Mouse (Mus musculus) kidney, embryonic 14.5 days (tissue): ENCODE data around the gene Lcmt2. TPM values are rescaled to one million over a fixed set of nuclear protein-coding genes. Genes with fewer than 3 reads are reported as not detected.

Experiments used
- ATAC-seq: fragments of 200-750 bp; cut with Nextera tagmentation; 2 replicates; pipeline ENCODE4 v1.8.0; 2017; ENCODE audit warnings: moderate number of reproducible peaks, mild to moderate bottlenecking, moderate TSS enrichment, moderate library complexity; ENCODE audit not compliant: low FRiP score, low TSS enrichment
- H3K27ac ChIP-seq: fragments of 300-500 bp; sonication (generic); 2 replicates; pipeline ENCODE4 v1.5.1; 2014; ENCODE audit warnings: low read depth, mild to moderate bottlenecking, low read length, moderate library complexity, mixed read lengths
- H3K27me3 ChIP-seq: fragments of 300-500 bp; sonication (generic); 2 replicates; pipeline ENCODE4 v1.6.1; 2014; ENCODE audit warnings: mild to moderate bottlenecking, low read length; ENCODE audit not compliant: control insufficient read depth, insufficient read depth
- H3K36me3 ChIP-seq: fragments of 300-500 bp; sonication (generic); 2 replicates; pipeline ENCODE4 v1.6.1; 2014; ENCODE audit warnings: low read length, mixed read lengths; ENCODE audit not compliant: control insufficient read depth, insufficient read depth
- H3K4me1 ChIP-seq: fragments of 300-500 bp; sonication (generic); 2 replicates; pipeline ENCODE4 v1.6.1; 2014; ENCODE audit warnings: low read length, mixed read lengths; ENCODE audit not compliant: control insufficient read depth, insufficient read depth
- H3K4me2 ChIP-seq: fragments of 300-500 bp; sonication (generic); replicated peaks from 2 replicates; pipeline ENCODE4 v1.6.1; 2014; ENCODE audit warnings: low read depth, mild to moderate bottlenecking, low read length
- H3K4me3 ChIP-seq: fragments of 300-500 bp; sonication (generic); 2 replicates; pipeline ENCODE4 v1.5.1; 2014; ENCODE audit warnings: mild to moderate bottlenecking, low read length
- H3K9ac ChIP-seq: fragments of 300-500 bp; sonication (generic); 2 replicates; pipeline ENCODE4 v1.6.1; 2014; ENCODE audit warnings: low read depth, mild to moderate bottlenecking, low read length, moderate library complexity
- H3K9me3 ChIP-seq: fragments of 300-500 bp; sonication (generic); 2 replicates; pipeline ENCODE4 v1.6.1; 2016; ENCODE audit warnings: low read length; ENCODE audit not compliant: control insufficient read depth
- WGBS: fragments of 180-500 bp; shearing (Covaris S2); extraction: QIAGEN DNeasy Blood & Tissue Kit; methylation state at CpG from one replicate; pipeline ENCODE4 v1.1.7; 2014; 5-methylcytosine and 5-hydroxymethylcytosine counted together
- polyA plus RNA-seq: library from polyadenylated mRNA; unstranded; fragments of >200 nt; fragmentation: Nextera tagmentation; extraction: Ambion mirVana; gene quantifications from 2 replicates; pipeline ENCODE4 v1.2.1, GENCODE M21; 2014

Gene Lcmt2
- polyA plus RNA-seq, 1 experiment from 2014 or later, result 22.1 TPM

DNA sequence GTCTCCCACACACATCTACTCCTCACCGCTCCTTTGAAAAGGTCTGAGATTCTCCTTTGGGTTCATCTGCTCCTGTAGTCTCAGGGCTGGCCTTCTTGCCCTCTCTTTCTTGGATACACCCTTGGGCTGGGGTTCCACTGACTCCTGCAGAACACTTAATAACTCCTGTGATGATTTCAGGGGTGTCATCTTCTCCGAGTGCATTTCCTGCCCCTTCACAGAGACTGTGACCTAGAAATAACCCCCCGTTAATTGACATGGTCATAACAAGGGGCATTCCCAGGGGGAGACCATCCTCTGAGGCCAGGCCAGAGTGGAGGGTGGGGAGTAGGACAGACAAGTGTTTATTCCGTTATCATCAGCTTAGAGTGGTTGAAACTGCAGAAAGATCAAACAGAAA, 28.7 kb upstream of the Lcmt2 start:
- H3K4me2 ChIP-seq, result peak overlapping the region; percentile 70
- H3K9me3 ChIP-seq, result no peaks in the 10 kb centered on the region
- H3K27me3 ChIP-seq, result no peaks in the 10 kb centered on the region
- ATAC-seq, result no peak
- no peak overlapping the region for H3K27ac ChIP-seq
- H3K9ac ChIP-seq, result peak overlapping the region; percentile 74; the same call in 1 of the 2 replicates
- peak overlapping the region; percentile 65 for H3K4me3 ChIP-seq
- 39% methylated on average over 4 of the region's 4 CpGs for WGBS
- peaks cover 22% of the 10 kb centered on the region for H3K36me3 ChIP-seq
- peaks cover 19% of the 10 kb centered on the region for H3K4me1 ChIP-seq

DNA sequence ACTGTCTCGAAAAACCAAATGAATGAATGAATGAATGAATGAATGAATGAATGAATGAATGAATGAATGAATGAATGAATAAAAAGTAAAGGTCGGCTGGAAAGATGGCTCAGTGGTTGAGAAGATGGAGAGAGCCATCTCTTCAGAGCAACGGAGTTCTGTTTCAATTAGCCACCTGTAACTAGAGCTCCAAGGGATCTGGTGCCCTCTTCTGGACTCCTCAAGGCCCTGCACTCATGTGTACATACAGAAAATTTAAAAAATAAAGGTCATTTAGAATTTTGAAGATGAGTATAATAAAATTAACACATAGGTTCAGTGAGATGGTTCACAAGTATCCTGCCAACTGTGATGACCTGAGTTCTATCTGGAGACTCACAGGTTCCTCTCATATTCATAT, 12.6 kb upstream of the Lcmt2 start:
- Histone ChIP-seq H3K4me2 (no peak overlapping the region), H3K9ac (no peak overlapping the region), H3K27me3 (no peaks in the 10 kb centered on the region), H3K36me3 (peaks cover 25% of the 10 kb centered on the region), H3K4me3 (no peak overlapping the region), H3K9me3 (no peaks in the 10 kb centered on the region), H3K4me1 (no peaks in the 10 kb centered on the region), H3K27ac (no peak overlapping the region)
- ATAC-seq, result no peak
- WGBS, result 88% methylated on average over 3 of the region's 3 CpGs

DNA sequence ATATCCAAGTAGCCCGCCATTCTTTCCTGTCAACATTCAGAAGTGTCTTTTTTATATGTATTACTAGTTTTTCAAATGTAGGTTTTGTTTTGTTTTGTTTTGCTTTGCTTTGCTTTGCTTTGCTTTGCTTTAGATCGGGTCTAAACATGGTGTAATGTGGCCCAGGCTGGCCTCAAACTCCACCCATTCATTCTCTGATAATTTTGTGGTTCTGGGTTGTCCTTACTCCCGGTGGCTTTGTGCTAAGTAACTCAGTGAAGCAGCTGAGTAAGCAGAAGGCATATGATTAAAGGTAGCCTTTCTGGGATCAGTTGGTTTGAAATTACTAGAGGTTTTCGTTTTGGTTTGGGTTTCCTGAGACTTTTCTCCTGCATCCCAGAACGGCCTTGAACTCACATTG, 9.2 kb upstream of the Lcmt2 start:
- Histone ChIP-seq H3K27me3 (no peaks in the 10 kb centered on the region), H3K9me3 (no peaks in the 10 kb centered on the region), H3K4me3 (no peak overlapping the region), H3K4me2 (no peak overlapping the region), H3K27ac (no peak overlapping the region), H3K4me1 (no peaks in the 10 kb centered on the region), H3K36me3 (peaks cover 30% of the 10 kb centered on the region), H3K9ac (no peak overlapping the region)
- WGBS, result 94% methylated on average over 5 of the region's 5 CpGs
- no peak for ATAC-seq

DNA sequence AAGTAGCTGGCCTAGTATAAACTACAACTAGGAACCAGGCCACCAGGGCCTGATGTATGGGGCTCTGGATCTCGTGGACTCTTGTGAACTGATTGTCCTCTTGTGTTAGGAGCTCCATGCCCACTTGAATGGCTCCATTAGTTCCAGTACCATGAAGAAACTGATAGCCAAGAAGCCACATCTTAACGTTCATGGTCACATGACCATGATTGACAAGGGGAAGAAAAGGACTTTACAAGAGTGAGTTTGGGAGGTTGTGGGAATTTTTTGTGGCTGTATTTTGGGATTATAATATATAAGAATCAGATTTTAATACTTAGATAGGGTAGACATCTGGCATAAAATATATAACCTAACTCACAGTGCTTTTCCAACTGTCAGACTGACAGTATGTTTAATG, 2.0 kb upstream of the Lcmt2 start:
- H3K4me3 ChIP-seq, result no peak overlapping the region
- WGBS, result 74% methylated on average over 2 of the region's 2 CpGs
- no peak overlapping the region for H3K27ac ChIP-seq
- peaks cover 15% of the 10 kb centered on the region; the same call in 1 of the 2 replicates for H3K4me1 ChIP-seq
- H3K36me3 ChIP-seq, result peaks cover 31% of the 10 kb centered on the region
- no peaks in the 10 kb centered on the region for H3K27me3 ChIP-seq
- no peak overlapping the region for H3K9ac ChIP-seq
- H3K9me3 ChIP-seq, result peaks cover 10% of the 10 kb centered on the region
- ATAC-seq, result no peak
- no peak overlapping the region for H3K4me2 ChIP-seq

DNA sequence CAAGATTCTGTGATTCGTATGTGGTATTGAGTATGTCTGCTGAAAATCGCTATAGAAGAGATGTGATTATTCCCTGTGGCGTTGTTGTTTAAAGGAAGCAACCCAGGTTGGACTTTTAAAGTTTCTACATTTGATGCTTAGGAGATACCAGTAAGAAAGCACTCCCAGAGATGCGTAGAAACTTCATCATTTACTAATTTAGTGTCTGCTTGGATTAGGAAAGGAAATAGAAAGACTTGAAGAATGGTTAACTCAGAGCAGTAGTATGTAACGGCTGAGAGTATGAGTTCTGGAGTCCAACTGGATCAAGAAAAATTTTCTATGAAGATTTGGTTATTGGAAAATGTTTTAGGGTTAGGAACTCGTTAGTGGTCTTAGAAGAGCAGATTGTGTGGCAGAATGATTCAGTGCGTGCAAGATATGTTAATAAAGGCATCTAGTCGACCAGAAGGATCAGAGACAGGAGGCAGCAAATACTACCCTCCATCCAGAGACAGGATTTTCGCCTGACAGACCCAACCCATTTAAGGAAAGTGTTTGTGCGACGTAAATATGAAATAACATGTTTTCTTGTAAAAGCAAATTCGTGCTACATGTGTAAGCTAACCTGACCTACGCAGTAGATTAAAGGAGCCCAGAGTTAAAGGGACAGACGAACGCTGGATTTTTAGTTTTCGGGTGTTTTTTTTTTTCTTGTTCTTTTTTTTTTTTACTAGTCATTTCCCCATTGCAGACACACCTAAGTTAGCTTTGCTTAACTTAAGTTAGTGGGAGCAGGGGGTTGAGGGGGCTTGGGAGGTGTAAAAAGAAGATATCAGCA, 973 bp upstream of the Lcmt2 start:
- Histone ChIP-seq H3K4me3 (peak overlapping the region; percentile 65), H3K36me3 (peaks cover 27% of the 10 kb centered on the region), H3K4me2 (peak overlapping the region; percentile 80), H3K27ac (peak overlapping the region; percentile 98; the same call in 1 of the 2 replicates), H3K4me1 (peaks cover 15% of the 10 kb centered on the region; the same call in 1 of the 2 replicates), H3K9me3 (peaks cover 10% of the 10 kb centered on the region), H3K27me3 (no peaks in the 10 kb centered on the region), H3K9ac (peak overlapping the region; percentile 79)
- 73% methylated on average over 16 of the region's 16 CpGs for WGBS
- ATAC-seq, result no peak

DNA sequence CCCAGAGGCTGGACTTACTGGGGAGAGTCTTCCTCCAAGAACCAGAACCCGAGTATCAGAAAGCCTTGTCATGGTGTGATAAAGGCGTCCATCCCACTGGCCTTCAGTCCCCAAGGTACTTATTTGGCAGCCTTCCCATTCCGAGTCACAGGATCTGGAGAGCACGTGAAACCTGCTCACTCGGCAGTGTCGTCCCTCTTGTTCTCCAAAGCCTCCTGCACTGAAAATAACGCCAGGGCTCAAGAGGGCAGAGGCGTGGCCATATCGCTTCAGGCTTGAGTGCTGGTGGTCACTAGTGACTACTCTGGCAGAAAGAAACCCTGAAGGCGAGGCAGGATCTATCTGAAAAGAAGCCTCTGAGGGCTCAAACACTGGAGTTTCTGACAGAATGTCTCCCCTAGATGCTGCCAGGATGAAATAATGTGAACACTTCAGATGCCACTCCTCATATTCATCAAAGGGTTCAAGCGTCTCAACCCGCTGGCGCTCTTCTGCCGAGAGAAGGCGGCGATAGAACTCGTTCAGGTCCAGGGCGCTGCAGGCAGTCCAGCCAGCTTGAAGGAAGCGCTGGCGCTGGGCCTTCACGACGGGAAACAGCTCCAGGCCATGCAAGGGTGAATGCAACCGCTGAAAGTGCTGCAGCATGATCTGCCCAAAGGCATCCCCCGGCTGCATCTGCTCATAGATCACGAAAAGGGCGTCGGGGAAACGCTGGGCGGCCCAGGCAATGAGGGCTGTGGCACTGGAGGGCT, 1.0 kb downstream of the Lcmt2 start:
- Histone ChIP-seq H3K27ac (peak overlapping the region; percentile 98), H3K4me2 (peak overlapping the region; percentile 80), H3K4me3 (peak overlapping the region; percentile 65), H3K9ac (peak overlapping the region; percentile 79), H3K27me3 (no peaks in the 10 kb centered on the region), H3K9me3 (peaks cover 12% of the 10 kb centered on the region), H3K4me1 (peaks cover 15% of the 10 kb centered on the region; the same call in 1 of the 2 replicates), H3K36me3 (peaks cover 17% of the 10 kb centered on the region)
- 60% methylated on average over 29 of the region's 29 CpGs for WGBS
- peak; percentile 29; the same call in 1 of the 2 replicates for ATAC-seq

DNA sequence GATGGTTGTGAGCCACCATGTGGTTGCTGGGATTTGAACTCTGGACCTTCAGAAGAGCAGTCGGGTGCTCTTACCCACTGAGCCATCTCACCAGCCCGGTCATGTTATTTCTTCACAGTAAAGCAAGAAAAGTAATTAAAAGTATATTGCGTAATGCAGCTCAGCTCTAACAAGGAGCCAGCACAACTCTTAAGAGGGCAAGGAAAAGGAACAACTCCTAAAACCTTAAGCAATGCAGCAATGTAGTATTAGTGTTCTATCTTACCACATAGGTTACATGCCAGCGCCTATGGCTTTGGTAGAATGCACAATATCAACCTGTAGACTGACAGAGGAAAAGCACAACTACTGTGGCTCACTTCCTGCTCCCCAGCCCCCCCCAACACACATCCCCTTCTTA, 3.1 kb downstream of the Lcmt2 start:
- peaks cover 12% of the 10 kb centered on the region for H3K9me3 ChIP-seq
- no peak overlapping the region for H3K4me2 ChIP-seq
- no peak overlapping the region for H3K4me3 ChIP-seq
- H3K4me1 ChIP-seq, result peaks cover 15% of the 10 kb centered on the region; the same call in 1 of the 2 replicates
- no peaks in the 10 kb centered on the region for H3K27me3 ChIP-seq
- ATAC-seq, result no peak
- H3K36me3 ChIP-seq, result peaks cover 11% of the 10 kb centered on the region
- no peak overlapping the region for H3K9ac ChIP-seq
- 97% methylated on average over 4 of the region's 4 CpGs for WGBS
- H3K27ac ChIP-seq, result no peak overlapping the region

DNA sequence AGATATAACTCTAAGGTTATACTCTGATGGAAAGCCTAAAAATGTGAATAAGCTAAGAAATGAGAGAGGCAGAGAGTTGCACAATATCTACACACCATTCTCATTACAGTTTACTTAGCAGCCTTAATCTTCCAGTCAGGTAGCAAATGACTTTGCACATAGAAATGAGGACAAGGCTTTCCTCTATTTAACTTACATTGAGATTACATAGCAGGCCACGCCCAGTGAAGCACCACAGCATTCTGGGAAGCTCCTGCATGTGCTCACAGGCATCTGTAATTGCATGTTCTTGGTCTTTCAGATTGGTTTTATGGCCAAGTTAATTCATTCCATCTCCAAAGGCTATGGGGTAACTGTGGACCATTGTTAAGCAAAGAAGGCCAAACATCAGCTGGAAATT, 7.6 kb downstream of the Lcmt2 start:
- no peaks in the 10 kb centered on the region for H3K27me3 ChIP-seq
- peaks cover 2% of the 10 kb centered on the region for H3K9me3 ChIP-seq
- no peaks in the 10 kb centered on the region for H3K36me3 ChIP-seq
- no peaks in the 10 kb centered on the region for H3K4me1 ChIP-seq
- WGBS, result 71% methylated on average over 1 of the region's 1 CpGs
- no peak overlapping the region for H3K9ac ChIP-seq
- ATAC-seq, result no peak
- no peak overlapping the region for H3K4me2 ChIP-seq
- H3K27ac ChIP-seq, result no peak overlapping the region
- H3K4me3 ChIP-seq, result no peak overlapping the region
